22 mouse cellular contexts compared by ENCODE assay signal in the genomic region with DNA sequence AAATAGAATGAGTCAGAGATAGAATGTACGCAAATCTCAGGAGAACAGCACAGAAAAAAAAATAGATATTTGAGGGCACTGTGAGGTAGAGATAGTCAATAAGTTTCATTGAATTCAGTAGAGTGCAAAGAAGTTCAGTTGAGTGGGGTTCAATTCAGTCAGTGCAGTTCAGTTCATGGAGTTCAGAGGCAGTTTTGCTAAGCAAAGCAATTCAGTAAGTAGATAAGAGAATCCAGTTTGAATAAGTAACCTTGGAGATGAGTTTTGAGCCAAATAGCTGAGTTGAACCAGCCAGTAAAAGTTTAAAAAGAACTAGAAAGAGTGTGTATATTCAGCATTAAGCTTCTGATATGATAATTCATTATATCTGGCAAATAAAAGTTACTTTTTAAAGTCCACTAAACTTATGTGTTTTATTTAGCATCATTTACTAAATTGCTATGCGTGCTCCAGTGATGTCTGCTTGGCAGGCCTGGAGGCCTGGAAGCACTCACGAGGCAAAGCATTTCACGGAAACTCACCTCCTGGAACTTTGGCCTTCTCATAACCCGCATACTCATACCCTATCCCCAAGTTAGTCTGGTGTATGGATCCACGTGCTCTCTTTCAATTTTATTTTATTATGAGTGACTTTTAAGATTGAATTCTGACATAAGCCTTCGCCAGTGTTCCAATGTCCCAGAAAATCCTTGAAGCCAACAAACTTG.
DNase-seq lines count a peak whose midpoint lies in the region; TF ChIP-seq lines count a peak whose summit lies in the region.
"Had no signal": no experiment of that assay in that cellular context is flagged by ENCODE, and none has a peak within 500 bp of the region (broad histone marks: within the 10 kb centered on the region; RNA-seq: fewer than 3 reads in every experiment).

No protein-coding gene starts in this region.

- intact Hi-C loops in heart, postnatal 25 days (cut with DNase I): no loop called here

- in situ Hi-C loops in ES-E14 (cut with MboI; ENCODE audit: low sequenced_read_pairs in 2 of 2, unreplicated experiment in 2 of 2): no loop called here

- H3K9me3 ChIP-seq in ES-E14 (ENCODE audit: control insufficient read depth, insufficient read depth, low read depth, low read length): no peaks in the 10 kb centered on the region
- H3K9me3 ChIP-seq: embryonic facial prominence, embryonic 13.5 days; embryonic facial prominence, embryonic 15.5 days; forebrain, embryonic 10.5 days; forebrain, embryonic 12.5 days had no signal

- DNase-seq in heart, adult 11 months: peak; percentile 55
- no peak for DNase-seq in heart, postnatal 25 days (ENCODE audit: low spot score)
- DNase-seq in ES-E14 (ENCODE audit: low read depth, low spot score) (peak; percentile 47), R1 (ENCODE audit: low read depth, low spot score) (peak; percentile 85)
- DNase-seq in cerebellum, postnatal 36 days: no peak
- DNase-seq in left cerebral cortex, adult 18-20 months (ENCODE audit: low spot score in 2 of 2): no peak
- no peak for DNase-seq in spleen, adult 12 weeks (ENCODE audit: low spot score)
- DNase-seq: adrenal gland, adult 8-10 months; adrenal gland, postnatal 14 days; adrenal gland, postnatal 36 days; B cell, adult 2 months; cerebellum, adult 11-12 months; cerebellum, adult 2 months; cerebellum, adult 9-10 months; cerebellum, postnatal 10 days; cerebellum, postnatal 25 days; embryo, embryonic 11 days had no signal

- H3K9ac ChIP-seq in ES-E14 (ENCODE audit: insufficient read depth, low read depth, low read length, poor library complexity, severe bottlenecking): peak overlapping the region; percentile 48; the same call in 1 of the 2 replicates
- H3K9ac ChIP-seq: embryonic facial prominence, embryonic 13.5 days; embryonic facial prominence, embryonic 15.5 days; forebrain, embryonic 12.5 days had no signal

- no peaks in the 10 kb centered on the region; the same call in 1 of the 2 replicates for H3K36me3 ChIP-seq in ES-E14 (ENCODE audit: control insufficient read depth, insufficient read depth, low read length, poor library complexity, severe bottlenecking)
- H3K36me3 ChIP-seq: embryonic facial prominence, embryonic 13.5 days; embryonic facial prominence, embryonic 15.5 days; forebrain, embryonic 10.5 days; forebrain, embryonic 12.5 days had no signal

- H3K27ac ChIP-seq in ES-E14 (ENCODE audit: insufficient read depth, low read depth, low read length, poor library complexity, severe bottlenecking): peak overlapping the region; percentile 99
- H3K27ac ChIP-seq: embryonic facial prominence, embryonic 13.5 days; embryonic facial prominence, embryonic 15.5 days; forebrain, embryonic 10.5 days; forebrain, embryonic 12.5 days had no signal

- no peak overlapping the region; a peak in 1 of 4 replicates for H3K4me3 ChIP-seq in ES-E14 (ENCODE audit: insufficient read depth in 1 of 2, low read depth in 1 of 2, low read length in 2 of 2, poor library complexity in 1 of 2, severe bottlenecking in 1 of 2)
- H3K4me3 ChIP-seq: embryonic facial prominence, embryonic 13.5 days; embryonic facial prominence, embryonic 15.5 days; erythroblast, embryonic 14.5 days; forebrain, embryonic 10.5 days; forebrain, embryonic 12.5 days had no signal

- H3K4me1 ChIP-seq in ES-E14 (ENCODE audit: control insufficient read depth in 2 of 2, insufficient read depth in 2 of 2, low read length in 2 of 2, poor library complexity in 1 of 2): peaks cover 0 to 9% of the 10 kb centered on the region in 2 experiments; a peak in 2 of 4 replicates
- H3K4me1 ChIP-seq: embryonic facial prominence, embryonic 13.5 days; embryonic facial prominence, embryonic 15.5 days; forebrain, embryonic 12.5 days had no signal

TF ChIP-seq in ES-E14, 5 proteins besides CTCF, POLR2A, EP300 and RAD21:
- TF ChIP-seq MAFK (IDR thresholded peaks at IDR 0.05; ENCODE audit: insufficient read depth, low read depth, low read length): peak; percentile 57; the same call in 1 of the 2 replicates
- TF ChIP-seq HCFC1 (IDR thresholded peaks at IDR 0.05; ENCODE audit: borderline replicate concordance, insufficient read depth, low read length): no peak

Comparison
In these comparisons a context has a peak if more than half of its experiments do, and no peak if none do; other contexts are left out.
1. DNase-seq: peak in heart, adult 11 months (single experiment), ES-E14 (single experiment) and R1 (single experiment); none in heart, postnatal 25 days (single experiment), cerebellum, postnatal 36 days (0 of 2), left cerebral cortex, adult 18-20 months (0 of 2) and spleen, adult 12 weeks (single experiment).